Mouse (Mus musculus) limb, embryonic 10.5 days (tissue): ENCODE results near the gene Farp1. TPM values are rescaled to one million over a fixed set of nuclear protein-coding genes. Genes with fewer than 3 reads are reported as not detected.
A peak's percentile ranks its signal among the peaks of the same experiment; 100 is the strongest.
"Not testable (repeated sequence)": the region's sequence is repeated elsewhere in the genome, so short reads cannot be mapped to it uniquely, and the experiment has no call there.

Experiments
- DNase-seq: peaks from one replicate; pipeline ENCODE4 v3.0.0-alpha.2; 2017; ENCODE audit warnings: low spot score
- H3K27ac ChIP-seq: fragments of 300-500 bp; sonication (generic); 2 replicates; pipeline ENCODE4 v1.5.1; 2016; ENCODE audit warnings: mild to moderate bottlenecking
- H3K27me3 ChIP-seq: fragments of 300-500 bp; sonication (generic); 2 replicates; pipeline ENCODE4 v1.6.1; 2016; ENCODE audit warnings: low read depth, mild to moderate bottlenecking; ENCODE audit not compliant: poor library complexity, severe bottlenecking
- H3K36me3 ChIP-seq: fragments of 300-500 bp; sonication (generic); 2 replicates; pipeline ENCODE4 v1.6.1; 2016; ENCODE audit warnings: mild to moderate bottlenecking, moderate library complexity
- H3K4me1 ChIP-seq: fragments of 300-500 bp; sonication (generic); 2 replicates; pipeline ENCODE4 v1.6.1; 2016
- H3K4me3 ChIP-seq: fragments of 300-500 bp; sonication (generic); 2 replicates; pipeline ENCODE4 v1.5.1; 2016; ENCODE audit warnings: mild to moderate bottlenecking, moderate library complexity
- H3K9me3 ChIP-seq: fragments of 300-500 bp; sonication (generic); replicated peaks from 2 replicates; pipeline ENCODE4 v1.6.1; 2016; ENCODE audit warnings: mild to moderate bottlenecking
- WGBS: fragments of 180-500 bp; shearing (Covaris S2); methylation state at CpG from one replicate; pipeline ENCODE4 v1.1.7; 2016; 5-methylcytosine and 5-hydroxymethylcytosine counted together
- polyA plus RNA-seq: library from polyadenylated mRNA; unstranded; fragments of >200 nt; fragmentation: Nextera tagmentation; extraction: Ambion mirVana; gene quantifications from 2 replicates; pipeline ENCODE4 v1.2.1, GENCODE M21; 2016

The Farp1 gene
- polyA plus RNA-seq, 1 experiment from 2014 or later: 53.2 TPM

- 73% methylated on average over 8 of the region's 8 CpGs for WGBS
- Histone ChIP-seq H3K4me3 (no peak overlapping the region), H3K36me3 (peaks cover 57% of the 10 kb centered on the region), H3K4me1 (peaks cover 55% of the 10 kb centered on the region), H3K9me3 (no peaks in the 10 kb centered on the region), H3K27ac (peak overlapping the region; percentile 53; the same call in 1 of the 2 replicates), H3K27me3 (no peaks in the 10 kb centered on the region)
- no peak for DNase-seq
These were observed 77.1 kb downstream of the Farp1 start for GRCm38 (mm10) chr14:121112061-121112460.

DNA sequence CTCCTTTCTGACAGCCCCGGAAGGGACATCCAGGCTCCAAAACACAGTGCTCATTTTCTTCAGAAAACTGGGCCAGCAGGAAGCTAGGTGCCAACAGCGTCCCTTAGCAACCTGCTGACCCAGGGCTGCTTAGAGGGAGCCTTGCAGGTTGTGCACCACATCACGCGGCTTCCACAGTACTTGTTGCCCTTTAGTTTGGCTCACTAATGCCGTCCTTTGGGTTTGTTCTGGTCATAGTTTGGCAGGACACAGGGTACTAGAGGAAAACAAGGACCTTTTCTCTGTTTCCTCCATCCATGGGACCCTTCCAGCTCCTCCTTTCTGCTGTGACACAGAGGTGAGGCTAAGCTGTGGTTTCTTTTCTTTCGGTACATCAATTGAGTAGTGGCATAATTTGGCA lies 78.8 kb downstream of the Farp1 start:
- 92% methylated on average over 6 of the region's 6 CpGs for WGBS
- Histone ChIP-seq H3K27me3 (no peaks in the 10 kb centered on the region), H3K4me3 (no peak overlapping the region), H3K4me1 (peaks cover 38% of the 10 kb centered on the region), H3K9me3 (no peaks in the 10 kb centered on the region), H3K36me3 (peaks cover 71% of the 10 kb centered on the region), H3K27ac (0 out of 2 replicates have a peak overlapping the region, but pooled peaks have one; percentile 20)
- DNase-seq: no peak

- no peaks in the 10 kb centered on the region for H3K27me3 ChIP-seq
- H3K36me3 ChIP-seq: peaks cover 81% of the 10 kb centered on the region
- WGBS: 93% methylated on average over 4 of the region's 4 CpGs
- H3K27ac ChIP-seq: no peak overlapping the region
- no peak for DNase-seq
- H3K9me3 ChIP-seq: no peaks in the 10 kb centered on the region
- H3K4me1 ChIP-seq: peaks cover 9% of the 10 kb centered on the region
- H3K4me3 ChIP-seq: no peak overlapping the region
These were observed 81.7 kb downstream of the Farp1 start for GRCm38 (mm10) chr14:121116696-121117095.

GRCm38 (mm10) chr14:121118860-121119259 lies 83.9 kb downstream of the Farp1 start:
- H3K27ac ChIP-seq: no peak overlapping the region

GRCm38 (mm10) chr14:121121664-121122063 lies 86.7 kb downstream of the Farp1 start:
- H3K27me3 ChIP-seq: no peaks in the 10 kb centered on the region
- peaks cover 67% of the 10 kb centered on the region for H3K36me3 ChIP-seq
- H3K27ac ChIP-seq: no peak overlapping the region
- 69% methylated on average over 3 of the region's 3 CpGs for WGBS
- DNase-seq: no peak
- no peaks in the 10 kb centered on the region for H3K9me3 ChIP-seq
- H3K4me3 ChIP-seq: no peak overlapping the region
- peaks cover 35% of the 10 kb centered on the region for H3K4me1 ChIP-seq

More at GRCm38 (mm10) chr14:121118860-121119259, 83.9 kb downstream of the Farp1 start:
- DNase-seq: no peak
- Histone ChIP-seq H3K4me1 (peaks cover 18% of the 10 kb centered on the region), H3K4me3 (no peak overlapping the region), H3K36me3 (peaks cover 69% of the 10 kb centered on the region), H3K27me3 (no peaks in the 10 kb centered on the region), H3K9me3 (no peaks in the 10 kb centered on the region)
- WGBS: 88% methylated on average over 7 of the region's 7 CpGs

- peaks cover 66% of the 10 kb centered on the region for H3K36me3 ChIP-seq
- H3K9me3 ChIP-seq: no peaks in the 10 kb centered on the region
- H3K27ac ChIP-seq: no peak overlapping the region
- DNase-seq: no peak
- 36% methylated on average over 2 of the region's 2 CpGs for WGBS
- H3K4me1 ChIP-seq: peaks cover 46% of the 10 kb centered on the region
- H3K4me3 ChIP-seq: no peak overlapping the region
- no peaks in the 10 kb centered on the region for H3K27me3 ChIP-seq
These were observed 87.9 kb downstream of the Farp1 start for GRCm38 (mm10) chr14:121122852-121123251.

GRCm38 (mm10) chr14:121124409-121125010 lies 89.5 kb downstream of the Farp1 start:
- Histone ChIP-seq H3K36me3 (peaks cover 49% of the 10 kb centered on the region), H3K27ac (no peak overlapping the region), H3K27me3 (no peaks in the 10 kb centered on the region), H3K4me1 (peaks cover 63% of the 10 kb centered on the region), H3K9me3 (no peaks in the 10 kb centered on the region), H3K4me3 (no peak overlapping the region)
- no peak for DNase-seq
- 91% methylated on average over 8 of the region's 8 CpGs for WGBS

GRCm38 (mm10) chr14:121125651-121126050 lies 90.7 kb downstream of the Farp1 start:
- H3K27me3 ChIP-seq: no peaks in the 10 kb centered on the region
- H3K36me3 ChIP-seq: peaks cover 38% of the 10 kb centered on the region
- peaks cover 72% of the 10 kb centered on the region for H3K4me1 ChIP-seq
- H3K27ac ChIP-seq: no peak overlapping the region; the same call in 1 of the 2 replicates
- no peak for DNase-seq
- H3K9me3 ChIP-seq: no peaks in the 10 kb centered on the region
- H3K4me3 ChIP-seq: no peak overlapping the region
- WGBS: 90% methylated on average over 3 of the region's 3 CpGs

DNA sequence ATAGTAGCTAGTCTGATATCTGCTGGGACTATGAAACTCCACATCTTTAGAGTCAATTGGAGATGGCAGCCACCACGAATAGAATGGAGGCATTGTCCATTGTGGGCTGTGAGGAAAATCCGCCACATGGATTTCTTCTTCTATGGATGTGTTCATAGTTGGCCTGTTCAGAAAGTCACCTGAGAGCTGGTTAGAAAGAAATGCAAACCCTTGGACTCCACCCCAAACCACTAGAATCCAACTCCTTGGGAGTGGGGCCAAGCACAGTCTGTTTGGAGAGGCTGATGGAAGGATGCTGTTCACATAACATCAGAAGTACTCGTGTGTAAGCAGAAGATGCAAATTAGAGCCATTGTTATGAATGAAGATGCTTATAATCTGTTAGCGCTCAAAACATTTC lies 91.3 kb downstream of the Farp1 start:
- no peak overlapping the region for H3K27ac ChIP-seq
- WGBS: 92% methylated on average over 4 of the region's 4 CpGs

DNA sequence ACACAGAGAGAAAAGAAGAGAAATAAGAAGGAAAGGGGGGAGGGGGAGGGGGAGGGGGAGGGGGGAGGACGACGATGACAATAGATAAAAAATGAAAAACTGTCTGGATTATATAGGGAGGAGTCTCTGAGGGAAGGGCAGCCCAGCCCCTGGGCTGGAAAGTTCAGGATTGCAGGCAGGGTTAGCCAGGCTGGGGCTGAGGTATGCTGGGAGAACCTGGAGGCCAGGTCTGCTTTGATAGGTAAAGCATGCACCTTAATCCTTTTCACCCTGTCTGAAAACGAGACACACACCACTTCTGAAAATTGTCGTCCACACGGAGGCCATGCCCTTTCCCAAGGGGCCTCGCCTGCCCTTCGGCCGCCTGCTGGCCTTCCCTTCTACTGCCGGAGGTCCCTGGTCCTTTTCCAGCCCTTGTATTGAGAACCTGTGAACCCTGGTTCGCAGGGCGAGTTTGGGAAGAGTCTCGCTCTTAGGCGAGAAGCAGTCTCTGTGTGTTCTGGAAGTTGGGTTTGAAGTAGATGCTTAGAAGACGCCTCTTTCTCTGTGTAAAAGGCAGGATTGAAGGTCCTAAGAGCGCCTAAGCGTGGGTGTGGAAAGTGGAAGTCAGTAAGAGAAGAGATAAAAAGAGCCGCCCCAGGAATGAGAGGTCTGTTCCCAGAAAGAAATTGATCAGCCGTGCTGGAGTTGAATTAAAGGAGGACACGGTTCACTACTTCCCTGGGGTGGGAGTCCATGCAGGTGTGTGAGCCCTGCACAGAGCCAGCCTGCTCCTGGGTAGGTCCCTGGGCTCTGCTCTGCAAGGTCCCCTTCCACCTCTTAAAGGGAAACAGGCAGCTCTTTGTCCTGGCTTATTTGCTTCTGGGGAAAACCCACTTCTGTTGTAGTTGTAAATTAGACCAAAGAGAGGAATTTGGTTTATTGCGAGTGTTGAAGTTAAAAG lies 94.1 kb downstream of the Farp1 start:
- 49% methylated on average over 20 of the region's 20 CpGs for WGBS
- H3K36me3 ChIP-seq: peaks cover 34% of the 10 kb centered on the region
- no peak for DNase-seq
- H3K27ac ChIP-seq: peak overlapping the region; percentile 82
- no peaks in the 10 kb centered on the region for H3K9me3 ChIP-seq
- no peaks in the 10 kb centered on the region for H3K27me3 ChIP-seq
- H3K4me1 ChIP-seq: peaks cover 85% of the 10 kb centered on the region
- H3K4me3 ChIP-seq: no peak overlapping the region

More for the DNA sequence above, 91.3 kb downstream of the Farp1 start:
- H3K36me3 ChIP-seq: peaks cover 38% of the 10 kb centered on the region
- peaks cover 76% of the 10 kb centered on the region for H3K4me1 ChIP-seq
- H3K27me3 ChIP-seq: no peaks in the 10 kb centered on the region
- no peak overlapping the region for H3K4me3 ChIP-seq
- DNase-seq: no peak
- no peaks in the 10 kb centered on the region for H3K9me3 ChIP-seq

GRCm38 (mm10) chr14:121130351-121130750 lies 95.4 kb downstream of the Farp1 start:
- Histone ChIP-seq H3K4me1 (peaks cover 87% of the 10 kb centered on the region), H3K36me3 (peaks cover 25% of the 10 kb centered on the region)
- 94% methylated on average over 1 of the region's 1 CpGs for WGBS

GRCm38 (mm10) chr14:121134414-121134813 lies 99.4 kb downstream of the Farp1 start:
- WGBS: 7% methylated on average over 3 of the region's 3 CpGs
- peaks cover 88% of the 10 kb centered on the region for H3K4me1 ChIP-seq

More at GRCm38 (mm10) chr14:121130351-121130750, 95.4 kb downstream of the Farp1 start:
- not testable (repeated sequence) for H3K27me3 ChIP-seq, H3K9me3 ChIP-seq, H3K4me3 ChIP-seq, DNase-seq
- H3K27ac ChIP-seq: peak overlapping the region; percentile 37

More at GRCm38 (mm10) chr14:121134414-121134813, 99.4 kb downstream of the Farp1 start:
- peaks cover 30% of the 10 kb centered on the region for H3K36me3 ChIP-seq
- DNase-seq: peak; percentile 71
- no peaks in the 10 kb centered on the region for H3K9me3 ChIP-seq
- no peak overlapping the region for H3K4me3 ChIP-seq
- peak overlapping the region; percentile 74; the same call in 1 of the 2 replicates for H3K27ac ChIP-seq
- no peaks in the 10 kb centered on the region for H3K27me3 ChIP-seq
